Mouse (Mus musculus) stomach, postnatal 0 days (tissue): Measurements from ENCODE around the gene Phactr3.

Experiments used
- CTCF ChIP-seq: IDR thresholded peaks from 2 replicates; pipeline ENCODE4 v1.5.1; 2016; ENCODE audit warnings: antibody characterized with exemption, low read depth, mild to moderate bottlenecking, moderate library complexity
- EP300 ChIP-seq: optimal IDR thresholded peaks from 2 replicates; pipeline ENCODE3; 2016; ENCODE audit warnings: antibody characterized with exemption

DNA sequence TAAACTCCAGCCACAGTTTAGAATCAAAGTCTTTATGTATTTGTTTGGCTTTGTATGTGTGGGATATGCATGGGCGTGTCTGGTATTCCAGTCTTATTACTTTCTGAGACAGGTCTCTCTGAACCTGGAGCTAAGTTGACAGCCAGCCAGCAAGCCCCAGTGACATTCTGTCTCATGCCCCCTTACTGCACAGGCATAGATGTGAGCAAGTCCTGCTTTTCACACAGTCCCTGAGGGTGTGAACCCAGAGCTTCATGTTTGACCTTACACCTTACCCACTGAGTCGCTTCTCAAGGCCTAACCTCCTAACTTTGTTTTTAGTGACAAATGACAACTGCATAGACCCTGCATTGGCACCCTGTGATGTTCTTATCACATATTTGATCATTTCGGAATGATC is 169.9 kb downstream of the Phactr3 start:
- no peak for TF ChIP-seq CTCF
- no peak for TF ChIP-seq EP300
